Mouse (Mus musculus): ENCODE measurements around the gene Tprn. TPM values are rescaled to one million over a fixed set of nuclear protein-coding genes. Genes with fewer than 3 reads are reported as not detected.

The Tprn gene
- total and polyA plus RNA-seq, 3 experiments: 7.0 to 19.3 (median 13.1) TPM

DNA sequence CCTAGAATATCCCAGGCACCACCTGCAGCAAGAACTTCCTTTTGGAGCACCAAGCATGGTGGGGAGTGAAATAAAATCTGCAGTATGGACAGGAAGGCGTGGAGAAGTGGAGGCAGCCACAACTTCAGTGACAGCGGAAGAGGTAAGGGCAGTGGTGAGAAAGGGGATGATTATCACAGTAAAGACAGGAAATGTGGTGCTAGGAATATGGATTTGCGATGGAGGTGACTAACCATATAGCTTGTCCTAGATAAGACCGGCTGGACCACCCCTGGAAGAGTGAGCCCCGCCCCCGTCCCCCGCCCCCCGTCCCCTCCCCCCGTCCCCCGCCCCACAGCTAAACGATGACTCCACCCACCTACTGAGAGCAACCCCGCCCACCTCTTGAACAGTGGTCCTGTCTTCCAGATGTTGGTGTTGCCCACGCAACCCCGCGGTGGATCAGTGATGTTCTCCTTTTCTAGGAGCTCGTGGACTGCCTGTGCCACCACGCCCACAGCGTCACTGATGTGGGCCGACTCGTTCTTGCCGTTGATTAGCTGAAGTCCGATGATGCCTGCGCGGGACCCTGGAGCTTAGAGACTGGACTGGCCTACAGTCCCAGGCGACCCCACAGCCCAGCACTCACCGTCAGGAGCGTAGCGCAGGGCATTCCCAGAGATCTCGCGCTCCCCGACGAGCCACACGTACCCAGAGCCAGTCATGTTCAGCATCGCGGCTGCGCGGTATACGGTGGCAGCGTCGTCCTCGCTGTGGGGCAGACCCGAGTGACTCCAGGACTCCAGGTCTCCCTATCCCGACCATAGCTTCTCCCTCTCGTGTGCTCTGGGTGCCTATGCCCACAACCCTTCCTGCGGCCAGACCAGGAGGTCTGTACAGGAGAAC, 42.5 kb downstream of the Tprn start:
- TF ChIP-seq MEF2A (IDR thresholded peaks at IDR 0.05; ENCODE audit: borderline replicate concordance, low read depth, low read length) (no peak), MAFK (IDR thresholded peaks at IDR 0.05; ENCODE audit: insufficient replicate concordance, low read length) (no peak), CTCF (conservative IDR thresholded peaks at IDR 0.05 in 1 of 2, IDR thresholded peaks at IDR 0.05 in 1 of 2; ENCODE audit: low read depth in 2 of 2, low read length in 2 of 2) (no peak), JUND (conservative IDR thresholded peaks at IDR 0.05; ENCODE audit: low read depth, low read length) (no peak), CHD1 (IDR thresholded peaks at IDR 0.05; ENCODE audit: low read depth, low read length) (no peak), NRF1 (IDR thresholded peaks at IDR 0.05; ENCODE audit: low read depth, low read length) (no peak), ELF1 (IDR thresholded peaks at IDR 0.05; ENCODE audit: low read depth, low read length) (no peak), SIN3A (IDR thresholded peaks at IDR 0.05; ENCODE audit: low read length) (no peak), NELFE (IDR thresholded peaks at IDR 0.05; ENCODE audit: low read depth, low read length) (no peak), KAT2A (IDR thresholded peaks at IDR 0.05; ENCODE audit: insufficient replicate concordance, low read length) (no peak), TBP (conservative IDR thresholded peaks at IDR 0.05; ENCODE audit: low read depth, low read length) (no peak), USF1 (IDR thresholded peaks at IDR 0.05; ENCODE audit: low read depth, low read length) (no peak), SMC3 (IDR thresholded peaks at IDR 0.05; ENCODE audit: low read depth, low read length) (no peak), CHD2 (IDR thresholded peaks at IDR 0.05; ENCODE audit: low read length) (no peak), E2F4 (IDR thresholded peaks at IDR 0.05; ENCODE audit: insufficient replicate concordance, low read depth, low read length) (no peak), PAX5 (IDR thresholded peaks at IDR 0.05; ENCODE audit: low read length) (no peak), USF2 (conservative IDR thresholded peaks at IDR 0.05; ENCODE audit: low read depth, low read length) (no peak), POLR2AphosphoS2 (IDR thresholded peaks at IDR 0.05; ENCODE audit: low read depth, low read length) (no peak), GABPA (IDR thresholded peaks at IDR 0.05; ENCODE audit: insufficient replicate concordance, low read depth, low read length) (no peak)
- Histone ChIP-seq H3K27ac (ENCODE audit: insufficient read depth, low read depth) (no peak overlapping the region), H3K79me2 (replicated peaks; ENCODE audit: control insufficient read depth, extremely low read depth, insufficient read depth, poor library complexity, severe bottlenecking) (no peaks in the 10 kb centered on the region), H3K4me2 (ENCODE audit: insufficient read depth, low read depth, poor library complexity, severe bottlenecking) (peak overlapping the region; percentile 46; the same call in 1 of the 2 replicates), H3K36me3 (replicated peaks in 1 of 2; ENCODE audit: control insufficient read depth in 1 of 2, insufficient read depth in 1 of 2, low read length in 1 of 2) (no peaks in the 10 kb centered on the region), H3K27me3 (replicated peaks) (peaks cover 79% of the 10 kb centered on the region), H3K9ac (ENCODE audit: insufficient read depth, low read depth) (no peak overlapping the region), H3K4me3 (replicated peaks in 1 of 3; ENCODE audit: low read depth in 2 of 3, low read length in 2 of 3, poor library complexity in 1 of 3) (peak overlapping the region; percentile 13 to 50 (median 18)), H3K9me3 (replicated peaks; ENCODE audit: low read length) (no peaks in the 10 kb centered on the region), H3K4me1 (ENCODE audit: control insufficient read depth in 1 of 2, insufficient read depth in 2 of 2) (peaks cover 8 to 9% of the 10 kb centered on the region in 2 experiments)
- dilution Hi-C loops (cut with MboI; ENCODE audit: extremely low pct_ligation_motif_present, extremely low pct_unique_long_range_greater_than_20kb, low sequenced_read_pairs): no loop called here
- in situ Hi-C loops (cut with MboI; ENCODE audit: low pct_ligation_motif_present, low pct_unique_long_range_greater_than_20kb, low sequenced_read_pairs): no loop called here
- peak; percentile 43 for DNase-seq (ENCODE audit: extremely low read depth)
